Mouse (Mus musculus): Measurements from ENCODE around the gene Wdr75.

Wdr75 gene

GRCm38 (mm10) chr1:45794969-45795908 is at the start of gene Wdr75:
TSS of gene Wdr75 (plus strand) at chr1:45795166.
- peak; percentile 91 for DNase-seq (ENCODE audit: low spot score)

GRCm38 (mm10) chr1:45755902-45756301 is 39.1 kb upstream of the Wdr75 start:
- no peak for DNase-seq (ENCODE audit: low spot score)

GRCm38 (mm10) chr1:45756707-45757106 is 38.3 kb upstream of the Wdr75 start:
- no peak for DNase-seq (ENCODE audit: low spot score)

- no peak for DNase-seq (ENCODE audit: low spot score)
Observed at GRCm38 (mm10) chr1:45758011-45758410, 37.0 kb upstream of the Wdr75 start.

- no peak for DNase-seq (ENCODE audit: low spot score)
Observed at GRCm38 (mm10) chr1:45760667-45761467, 34.1 kb upstream of the Wdr75 start.

- no peak for DNase-seq (ENCODE audit: low spot score)
Observed at GRCm38 (mm10) chr1:45761468-45761795, 33.5 kb upstream of the Wdr75 start.

- peak; percentile 16 for DNase-seq (ENCODE audit: low spot score)
Observed at GRCm38 (mm10) chr1:45765678-45766077, 29.3 kb upstream of the Wdr75 start.

- peak; percentile 19 for DNase-seq (ENCODE audit: low spot score)
Observed at GRCm38 (mm10) chr1:45766123-45766522, 28.8 kb upstream of the Wdr75 start.

- peak; percentile 9 for DNase-seq (ENCODE audit: low spot score)
Observed at GRCm38 (mm10) chr1:45767533-45767932, 27.4 kb upstream of the Wdr75 start.

- no peak for DNase-seq (ENCODE audit: low spot score)
Observed at GRCm38 (mm10) chr1:45769321-45769720, 25.6 kb upstream of the Wdr75 start.

- DNase-seq (ENCODE audit: low spot score): no peak
Observed at GRCm38 (mm10) chr1:45770051-45770450, 24.9 kb upstream of the Wdr75 start.

GRCm38 (mm10) chr1:45780606-45781288 is 14.2 kb upstream of the Wdr75 start:
- DNase-seq (ENCODE audit: low spot score): no peak

- DNase-seq (ENCODE audit: low spot score): no peak
Observed at GRCm38 (mm10) chr1:45816889-45817288, 21.9 kb downstream of the Wdr75 start.

GRCm38 (mm10) chr1:45818564-45818963 is 23.6 kb downstream of the Wdr75 start:
- DNase-seq (ENCODE audit: low spot score): no peak

GRCm38 (mm10) chr1:45824441-45824840 is 29.5 kb downstream of the Wdr75 start:
- DNase-seq (ENCODE audit: low spot score): no peak

GRCm38 (mm10) chr1:45825140-45825539 is 30.2 kb downstream of the Wdr75 start:
- no peak for DNase-seq (ENCODE audit: low spot score)

GRCm38 (mm10) chr1:45825630-45826029 is 30.7 kb downstream of the Wdr75 start:
- DNase-seq (ENCODE audit: low spot score): no peak

GRCm38 (mm10) chr1:45826148-45826547 is 31.2 kb downstream of the Wdr75 start:
- no peak for DNase-seq (ENCODE audit: low spot score)

- DNase-seq (ENCODE audit: low spot score): no peak
Observed at GRCm38 (mm10) chr1:45826796-45827195, 31.8 kb downstream of the Wdr75 start.

GRCm38 (mm10) chr1:45830453-45831206 is 35.7 kb downstream of the Wdr75 start:
- no peak for DNase-seq (ENCODE audit: low spot score)

GRCm38 (mm10) chr1:45835362-45836063 is 40.5 kb downstream of the Wdr75 start:
- DNase-seq (ENCODE audit: low spot score): no peak

All from ovary, adult 18-20 months (tissue).